Mouse (Mus musculus): ENCODE measurements at regions not wholly inside any gene's neighbourhood (a gene's known extent, or its start where the extent isn't known, plus 50 kb on each side); places are given as distances from the start of the nearest gene placed in this dataset.

- WGBS, result 88% methylated on average over 2 of the region's 2 CpGs
- H3K27ac ChIP-seq (ENCODE audit: insufficient read depth, low read depth, low read length), result no peak overlapping the region
- H3K4me3 ChIP-seq (ENCODE audit: insufficient read depth, low read depth, low read length), result no peak overlapping the region
- TF ChIP-seq CTCF (IDR thresholded peaks at IDR 0.05; ENCODE audit: insufficient read depth, low read depth, low read length) (no peak), POLR2A (IDR thresholded peaks at IDR 0.05; ENCODE audit: insufficient read depth, low read depth, low read length) (no peak)
- no peaks in the 10 kb centered on the region for H3K4me1 ChIP-seq (ENCODE audit: control insufficient read depth, insufficient read depth, low read length)
Observed at GRCm38 (mm10) chr17:16101548-16101947, 270.7 kb upstream of the Rgmb start.

GRCm38 (mm10) chr17:16092952-16093351, 262.1 kb upstream of the Rgmb start:
- WGBS, result 87% methylated on average over 4 of the region's 4 CpGs
- Histone ChIP-seq H3K4me1 (ENCODE audit: control insufficient read depth, insufficient read depth, low read length) (no peaks in the 10 kb centered on the region), H3K27ac (ENCODE audit: insufficient read depth, low read depth, low read length) (no peak overlapping the region), H3K4me3 (ENCODE audit: insufficient read depth, low read depth, low read length) (no peak overlapping the region)
- no peak for TF ChIP-seq CTCF (IDR thresholded peaks at IDR 0.05; ENCODE audit: insufficient read depth, low read depth, low read length)
- TF ChIP-seq POLR2A (IDR thresholded peaks at IDR 0.05; ENCODE audit: insufficient read depth, low read depth, low read length), result no peak

- WGBS, result 76% methylated on average over 8 of the region's 8 CpGs
- Histone ChIP-seq H3K4me3 (ENCODE audit: insufficient read depth, low read depth, low read length) (no peak overlapping the region), H3K27ac (ENCODE audit: insufficient read depth, low read depth, low read length) (no peak overlapping the region), H3K4me1 (ENCODE audit: control insufficient read depth, insufficient read depth, low read length) (no peaks in the 10 kb centered on the region)
- TF ChIP-seq CTCF (IDR thresholded peaks at IDR 0.05; ENCODE audit: insufficient read depth, low read depth, low read length), result no peak
- no peak for TF ChIP-seq POLR2A (IDR thresholded peaks at IDR 0.05; ENCODE audit: insufficient read depth, low read depth, low read length)
Observed at GRCm38 (mm10) chr17:16089619-16090280, 258.9 kb upstream of the Rgmb start.

- 56% methylated on average over 5 of the region's 5 CpGs for WGBS
- no peak overlapping the region for H3K4me3 ChIP-seq (ENCODE audit: insufficient read depth, low read depth, low read length)
- no peaks in the 10 kb centered on the region for H3K4me1 ChIP-seq (ENCODE audit: control insufficient read depth, insufficient read depth, low read length)
- H3K27ac ChIP-seq (ENCODE audit: insufficient read depth, low read depth, low read length), result no peak overlapping the region
- TF ChIP-seq CTCF (IDR thresholded peaks at IDR 0.05; ENCODE audit: insufficient read depth, low read depth, low read length) (no peak), POLR2A (IDR thresholded peaks at IDR 0.05; ENCODE audit: insufficient read depth, low read depth, low read length) (no peak)
Observed at GRCm38 (mm10) chr17:16088879-16089618, 258.2 kb upstream of the Rgmb start.

- Histone ChIP-seq H3K4me3 (ENCODE audit: insufficient read depth, low read depth, low read length) (no peak overlapping the region), H3K4me1 (ENCODE audit: control insufficient read depth, insufficient read depth, low read length) (no peaks in the 10 kb centered on the region), H3K27ac (ENCODE audit: insufficient read depth, low read depth, low read length) (no peak overlapping the region)
- TF ChIP-seq POLR2A (IDR thresholded peaks at IDR 0.05; ENCODE audit: insufficient read depth, low read depth, low read length), result no peak
- no peak for TF ChIP-seq CTCF (IDR thresholded peaks at IDR 0.05; ENCODE audit: insufficient read depth, low read depth, low read length)
- 69% methylated on average over 2 of the region's 2 CpGs for WGBS
Observed at GRCm38 (mm10) chr17:16087046-16087445, 256.2 kb upstream of the Rgmb start.

GRCm38 (mm10) chr17:16082842-16083241, 252.0 kb upstream of the Rgmb start:
- Histone ChIP-seq H3K4me1 (ENCODE audit: control insufficient read depth, insufficient read depth, low read length) (no peaks in the 10 kb centered on the region), H3K27ac (ENCODE audit: insufficient read depth, low read depth, low read length) (no peak overlapping the region), H3K4me3 (ENCODE audit: insufficient read depth, low read depth, low read length) (no peak overlapping the region)
- WGBS, result 69% methylated on average over 3 of the region's 3 CpGs
- TF ChIP-seq POLR2A (IDR thresholded peaks at IDR 0.05; ENCODE audit: insufficient read depth, low read depth, low read length) (no peak), CTCF (IDR thresholded peaks at IDR 0.05; ENCODE audit: insufficient read depth, low read depth, low read length) (no peak)

- H3K4me3 ChIP-seq (ENCODE audit: insufficient read depth, low read depth, low read length), result no peak overlapping the region
- no peak overlapping the region for H3K27ac ChIP-seq (ENCODE audit: insufficient read depth, low read depth, low read length)
- WGBS, result 90% methylated on average over 3 of the region's 3 CpGs
- H3K4me1 ChIP-seq (ENCODE audit: control insufficient read depth, insufficient read depth, low read length), result no peaks in the 10 kb centered on the region
- no peak for TF ChIP-seq POLR2A (IDR thresholded peaks at IDR 0.05; ENCODE audit: insufficient read depth, low read depth, low read length)
- no peak for TF ChIP-seq CTCF (IDR thresholded peaks at IDR 0.05; ENCODE audit: insufficient read depth, low read depth, low read length)
Observed at GRCm38 (mm10) chr17:16078549-16078948, 247.7 kb upstream of the Rgmb start.

GRCm38 (mm10) chr17:16069334-16069733, 238.5 kb upstream of the Rgmb start:
- H3K27ac ChIP-seq (ENCODE audit: insufficient read depth, low read depth, low read length), result no peak overlapping the region
- 59% methylated on average over 1 of the region's 1 CpGs for WGBS
- no peaks in the 10 kb centered on the region for H3K4me1 ChIP-seq (ENCODE audit: control insufficient read depth, insufficient read depth, low read length)
- TF ChIP-seq CTCF (IDR thresholded peaks at IDR 0.05; ENCODE audit: insufficient read depth, low read depth, low read length), result no peak
- TF ChIP-seq POLR2A (IDR thresholded peaks at IDR 0.05; ENCODE audit: insufficient read depth, low read depth, low read length), result no peak
- H3K4me3 ChIP-seq (ENCODE audit: insufficient read depth, low read depth, low read length), result no peak overlapping the region

GRCm38 (mm10) chr17:16067858-16068257, 237.0 kb upstream of the Rgmb start:
- WGBS, result 80% methylated on average over 2 of the region's 2 CpGs
- Histone ChIP-seq H3K4me3 (ENCODE audit: insufficient read depth, low read depth, low read length) (no peak overlapping the region), H3K27ac (ENCODE audit: insufficient read depth, low read depth, low read length) (no peak overlapping the region), H3K4me1 (ENCODE audit: control insufficient read depth, insufficient read depth, low read length) (no peaks in the 10 kb centered on the region)
- TF ChIP-seq CTCF (IDR thresholded peaks at IDR 0.05; ENCODE audit: insufficient read depth, low read depth, low read length) (no peak), POLR2A (IDR thresholded peaks at IDR 0.05; ENCODE audit: insufficient read depth, low read depth, low read length) (no peak)
